Mouse (Mus musculus) left cerebral cortex, adult 2 months (tissue): Measurements from ENCODE around the gene Olfr875. TPM values are rescaled to one million over a fixed set of nuclear protein-coding genes. Genes with fewer than 3 reads are reported as not detected.
"Not testable (repeated sequence)": the region's sequence is repeated elsewhere in the genome, so short reads cannot be mapped to it uniquely, and the experiment has no call there.

Experiments used
- DNase-seq, 2 experiments: peaks; one replicate each; pipeline ENCODE4 v3.0.0; 2021 to 2022; ENCODE audit warnings: low spot score in 2 of 2, mixed read lengths in 1 of 2; ENCODE audit errors: extremely low spot score in 1 of 2
- H3K27ac ChIP-seq: fragments of 200-600 bp; 2 replicates; pipeline ENCODE4 v1.8.1; 2022
- H3K4me3 ChIP-seq: fragments of 200-600 bp; 2 replicates; pipeline ENCODE4 v1.8.1; 2022
- CTCF ChIP-seq: fragments of 200-600 bp; IDR thresholded peaks from 2 replicates; pipeline ENCODE4 v1.8.1; 2022; ENCODE audit warnings: antibody characterized with exemption, mild to moderate bottlenecking, moderate library complexity
- intact Hi-C: fragments of 180-260 bp; cut with DNase I; formaldehyde crosslinking; loops from one replicate; pipeline ENCODE4 v1.15.1; 2025
- long read RNA-seq, 2 experiments: library from polyadenylated mRNA; stranded (forward); transcript quantifications; one replicate each; pipeline ENCODE4 v2.0.0; 2021; ENCODE audit warnings: borderline mapping rate in 2 of 2
- total RNA-seq, 2 experiments: library from RNA; stranded (reverse); gene quantifications; 2 replicates each; pipeline ENCODE4 v1.2.3; 2021

The Olfr875 gene
- total RNA-seq = not detected
- long read RNA-seq, experiment 1 = 0 reads
- long read RNA-seq, experiment 2 = 0 reads

DNA sequence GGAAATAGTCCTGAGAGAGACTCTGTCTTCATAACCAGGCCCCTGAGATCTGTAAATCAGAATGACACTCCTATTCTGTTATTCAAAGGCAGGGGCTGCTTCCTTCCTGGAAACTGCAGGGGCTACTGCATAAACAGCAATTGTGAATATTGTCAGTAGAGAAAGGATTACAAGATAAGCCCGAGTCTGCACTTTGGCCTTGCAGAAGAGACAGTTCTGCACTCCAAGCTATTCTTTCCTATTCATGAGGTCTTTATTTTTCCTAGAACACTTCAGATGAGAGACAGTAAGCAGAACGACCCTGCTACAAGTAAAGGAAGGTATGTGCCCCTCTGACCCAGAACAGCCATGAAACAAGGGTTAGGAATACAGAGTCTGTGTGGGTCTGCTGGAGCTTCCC lies at the start of gene Olfr875:
Gene Olfr875 (plus strand): TSS at position 99 of the 400 bp plus-strand sequence.
- DNase-seq = no peak
- no peak within 1 kb of the TSS for H3K4me3 ChIP-seq
- intact Hi-C loops = no loop called here
- no peak for TF ChIP-seq CTCF
- H3K27ac ChIP-seq = no peak within 1 kb of the TSS

DNA sequence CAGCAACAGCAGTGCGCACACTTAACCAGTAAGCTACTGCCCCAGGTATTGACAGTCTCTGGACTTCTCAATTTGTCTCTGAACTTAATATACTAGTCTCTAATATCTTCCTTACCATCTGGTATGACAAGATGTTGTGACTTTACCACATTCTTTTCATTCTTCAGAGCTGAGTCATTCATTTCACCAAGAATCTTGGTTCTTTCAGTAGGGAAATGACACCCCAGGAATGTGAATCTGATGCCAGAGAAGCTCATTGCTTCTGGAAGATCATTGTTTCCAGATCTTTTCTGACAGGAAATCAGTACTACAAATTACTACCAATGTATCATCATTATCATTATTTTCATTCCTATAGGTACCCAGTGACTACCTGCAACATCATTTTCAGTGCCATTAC lies 37.3 kb upstream of the Olfr875 start:
- Histone ChIP-seq H3K4me3 (no peak overlapping the region), H3K27ac (no peak overlapping the region)
- intact Hi-C loops = no loop called here
- DNase-seq = no peak
- TF ChIP-seq CTCF = no peak

DNA sequence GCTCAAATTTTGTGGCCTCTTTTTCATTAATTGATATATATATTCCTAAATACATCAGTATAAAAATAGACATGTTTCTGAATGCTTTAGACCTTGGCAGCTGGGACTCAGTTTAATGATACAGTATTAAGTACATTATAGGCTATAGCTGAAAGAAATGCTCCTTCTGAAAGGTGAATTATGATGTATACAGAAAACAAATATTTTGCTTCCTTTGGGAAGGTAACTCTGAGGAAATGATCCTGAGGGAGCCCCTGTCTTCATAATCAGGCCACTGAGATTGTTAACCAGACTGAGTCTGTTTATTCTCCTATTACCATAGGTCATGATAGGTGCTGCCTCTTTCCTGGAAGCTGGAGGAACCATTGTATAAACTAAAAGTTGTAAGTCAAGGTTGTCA lies 26.9 kb upstream of the Olfr875 start, which contains the start of gene Olfr874:
Gene Olfr874 (plus strand): TSS at position 301 of the 400 bp plus-strand sequence.
- DNase-seq = no peak

DNA sequence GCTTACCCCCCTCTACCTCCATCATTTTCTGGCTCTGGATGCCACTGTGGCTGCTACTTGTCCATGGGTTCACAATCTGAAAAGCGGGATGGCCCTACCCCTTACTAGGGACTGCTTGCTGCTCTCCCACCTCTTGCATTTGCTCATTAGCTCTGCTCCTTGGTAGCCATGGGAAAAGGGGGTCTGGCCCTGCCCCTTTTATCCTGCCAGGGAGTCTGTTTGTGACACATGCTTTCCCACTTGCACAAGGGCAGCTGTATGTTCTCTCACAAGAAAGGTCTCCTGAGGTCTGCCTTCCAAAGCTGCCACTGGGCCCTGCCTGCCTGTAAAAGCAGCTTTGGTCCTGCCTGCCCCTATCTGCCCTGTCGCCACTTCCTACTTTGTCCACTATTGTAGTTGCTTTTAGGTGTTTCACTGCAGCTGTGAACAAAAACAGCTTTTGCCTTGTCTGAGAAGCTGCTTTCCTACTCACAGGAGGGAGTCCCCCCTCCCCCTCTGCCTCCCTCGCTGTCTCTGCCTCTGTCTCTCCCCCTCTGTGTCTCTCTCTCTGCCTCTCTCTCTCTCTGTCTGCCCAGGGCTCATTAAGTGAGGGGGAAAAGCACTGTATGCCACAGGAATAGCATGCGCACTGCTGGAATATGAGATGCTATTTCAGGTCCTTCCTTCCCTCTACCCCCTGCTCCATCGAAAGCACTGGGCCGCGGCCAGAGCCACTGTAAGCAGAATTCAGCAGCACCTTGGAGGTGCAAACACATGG lies 21.2 kb upstream of the Olfr875 start:
- TF ChIP-seq CTCF = no peak

More for the DNA sequence above, 26.9 kb upstream of the Olfr875 start, which contains the start of gene Olfr874:
- no peak within 1 kb of the TSS for H3K27ac ChIP-seq
- TF ChIP-seq CTCF = no peak
- no peak within 1 kb of the TSS for H3K4me3 ChIP-seq
- intact Hi-C loops = no loop called here

DNA sequence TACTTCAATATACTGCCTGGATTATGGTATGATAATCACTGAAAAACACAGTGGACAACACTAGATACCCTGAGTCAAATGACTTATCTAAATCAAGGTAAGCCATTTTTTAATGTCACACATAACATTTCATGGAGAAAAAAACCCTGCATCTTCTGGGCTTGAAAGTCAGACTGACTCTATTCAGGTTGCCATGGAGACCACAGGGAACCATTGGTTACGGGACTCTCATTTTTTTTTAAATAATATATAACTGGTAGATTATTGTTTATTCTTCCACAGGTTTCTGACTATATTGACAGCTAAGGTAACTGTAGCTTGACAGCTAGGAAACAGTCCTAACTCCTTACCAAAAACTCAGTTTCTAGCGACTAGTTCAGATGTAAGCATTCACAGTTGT lies 20.2 kb upstream of the Olfr875 start:
- DNase-seq = no peak
- Histone ChIP-seq H3K27ac (no peak overlapping the region), H3K4me3 (no peak overlapping the region)
- intact Hi-C loops = no loop called here
- no peak for TF ChIP-seq CTCF

More for the DNA sequence above, 21.2 kb upstream of the Olfr875 start:
- Histone ChIP-seq H3K4me3 (no peak overlapping the region), H3K27ac (peak overlapping the region; percentile 40; the same call in 1 of the 2 replicates)
- intact Hi-C loops = no loop called here
- peak; percentile 16 to 21 for DNase-seq

DNA sequence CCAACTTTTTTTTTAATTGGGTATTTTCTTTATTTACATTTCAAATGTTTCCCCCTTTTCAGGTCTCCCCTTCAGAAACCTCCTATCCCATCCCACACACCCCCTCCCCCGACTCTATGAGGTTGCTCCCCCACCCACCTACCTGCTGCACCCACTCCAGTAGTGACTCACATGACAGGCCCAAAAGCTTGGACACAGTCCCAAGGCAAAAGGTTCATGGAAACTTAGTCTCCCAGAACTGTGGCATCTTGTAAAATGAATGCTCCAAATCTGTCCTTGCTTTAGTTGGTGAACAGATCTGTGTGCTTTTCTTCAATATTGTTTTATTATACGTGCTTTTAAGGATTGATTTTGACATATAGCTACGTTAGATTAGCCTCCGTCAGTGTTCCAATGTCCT lies 19.7 kb upstream of the Olfr875 start:
- DNase-seq = no peak
- no peak overlapping the region for H3K4me3 ChIP-seq
- TF ChIP-seq CTCF = no peak
- intact Hi-C loops = no loop called here
- no peak overlapping the region for H3K27ac ChIP-seq

DNA sequence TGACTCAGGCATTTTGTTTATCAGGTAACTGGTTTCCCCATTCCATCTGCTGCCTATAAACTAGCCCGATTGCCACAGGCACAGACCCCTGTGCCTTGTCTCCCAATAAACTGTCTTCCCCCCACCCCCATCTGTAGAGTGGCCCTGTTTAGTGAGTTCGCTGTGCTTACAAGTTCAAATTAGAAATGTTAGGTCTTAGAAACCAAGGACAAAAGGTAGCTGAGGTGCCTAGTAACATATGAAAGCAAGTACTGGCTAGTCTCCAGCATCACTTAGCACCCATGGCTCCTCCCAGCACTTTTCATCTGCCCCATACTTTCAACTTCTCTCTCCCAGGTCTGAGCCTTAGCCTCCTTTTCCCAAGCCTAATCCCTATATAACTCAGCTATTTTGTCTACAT lies 9.9 kb upstream of the Olfr875 start:
- no peak overlapping the region for H3K27ac ChIP-seq
- intact Hi-C loops = no loop called here
- no peak overlapping the region for H3K4me3 ChIP-seq
- DNase-seq = no peak
- TF ChIP-seq CTCF = no peak

DNA sequence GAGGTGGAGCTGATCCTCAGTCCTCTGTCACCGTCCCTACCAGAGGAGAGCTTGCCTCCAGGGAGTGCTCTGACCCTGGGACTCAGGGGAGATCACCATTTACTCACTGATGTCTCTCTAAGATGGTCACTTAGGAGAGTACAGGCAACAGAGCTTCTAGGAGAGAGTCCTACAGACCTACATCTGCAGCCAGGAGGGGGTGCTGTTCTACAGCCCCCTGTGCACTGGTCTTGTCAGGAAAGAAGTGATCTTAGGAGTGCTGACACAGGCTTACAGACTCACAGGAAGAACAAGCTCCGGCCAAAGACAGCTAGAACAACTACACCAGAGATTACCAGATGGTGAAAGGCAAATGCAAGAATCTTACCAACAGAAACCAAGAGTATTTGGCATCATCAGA lies 9.1 kb upstream of the Olfr875 start:
- no peak overlapping the region for H3K4me3 ChIP-seq
- no peak overlapping the region for H3K27ac ChIP-seq
- intact Hi-C loops = no loop called here
- no peak for DNase-seq
- no peak; the same call in 1 of the 2 replicates for TF ChIP-seq CTCF

DNA sequence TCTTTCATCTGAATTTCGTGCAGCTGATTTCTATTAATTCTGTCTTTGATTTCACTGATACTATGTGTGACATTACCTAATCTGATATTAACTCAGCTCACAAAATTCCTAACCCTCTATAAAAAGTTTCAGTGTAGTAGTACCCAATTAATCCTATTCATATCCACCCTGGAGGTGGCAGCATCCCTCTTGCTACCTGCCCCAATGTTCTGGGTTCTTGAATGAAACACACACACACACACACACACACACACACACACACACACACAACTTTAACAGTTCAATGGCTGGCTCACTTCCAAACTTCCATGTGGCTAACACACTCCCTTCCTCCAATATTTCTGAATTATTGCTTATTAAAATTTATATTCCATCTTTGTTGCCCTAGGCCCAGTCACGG lies 996 bp upstream of the Olfr875 start:
- no peak for TF ChIP-seq CTCF
- DNase-seq = no peak
- intact Hi-C loops = no loop called here
- no peak overlapping the region for H3K4me3 ChIP-seq
- no peak overlapping the region for H3K27ac ChIP-seq

DNA sequence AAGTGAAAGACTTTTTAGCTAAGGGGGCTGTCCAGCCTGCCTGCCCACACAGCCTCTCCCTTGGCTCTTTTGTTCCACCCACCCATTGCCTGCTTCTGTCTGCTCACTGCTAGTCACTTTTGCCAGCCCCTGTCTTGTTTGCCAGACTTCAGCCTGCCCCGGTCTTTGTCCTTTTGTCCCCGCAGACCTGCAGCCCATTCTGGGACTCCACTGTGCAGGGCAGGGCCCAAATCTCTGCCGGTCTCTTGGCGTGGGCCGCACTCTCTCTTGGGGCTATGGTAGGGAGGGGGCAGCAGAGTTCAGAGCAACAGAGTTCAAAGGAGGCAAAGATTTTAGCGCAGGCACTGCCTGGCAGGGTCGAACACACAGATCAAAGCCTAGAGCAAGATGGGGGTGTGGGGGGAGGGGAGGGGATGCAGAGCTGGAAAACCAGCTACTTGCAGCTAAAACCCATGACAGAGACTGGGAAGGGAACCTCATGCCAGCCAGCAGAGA lies 11.2 kb downstream of the Olfr875 start:
- intact Hi-C loops = no loop called here
- Histone ChIP-seq H3K27ac (no peak overlapping the region), H3K4me3 (peak overlapping the region; percentile 17; the same call in 1 of the 2 replicates)
- no peak for TF ChIP-seq CTCF
- DNase-seq = peak in 1 of 2 experiments; percentile 11

DNA sequence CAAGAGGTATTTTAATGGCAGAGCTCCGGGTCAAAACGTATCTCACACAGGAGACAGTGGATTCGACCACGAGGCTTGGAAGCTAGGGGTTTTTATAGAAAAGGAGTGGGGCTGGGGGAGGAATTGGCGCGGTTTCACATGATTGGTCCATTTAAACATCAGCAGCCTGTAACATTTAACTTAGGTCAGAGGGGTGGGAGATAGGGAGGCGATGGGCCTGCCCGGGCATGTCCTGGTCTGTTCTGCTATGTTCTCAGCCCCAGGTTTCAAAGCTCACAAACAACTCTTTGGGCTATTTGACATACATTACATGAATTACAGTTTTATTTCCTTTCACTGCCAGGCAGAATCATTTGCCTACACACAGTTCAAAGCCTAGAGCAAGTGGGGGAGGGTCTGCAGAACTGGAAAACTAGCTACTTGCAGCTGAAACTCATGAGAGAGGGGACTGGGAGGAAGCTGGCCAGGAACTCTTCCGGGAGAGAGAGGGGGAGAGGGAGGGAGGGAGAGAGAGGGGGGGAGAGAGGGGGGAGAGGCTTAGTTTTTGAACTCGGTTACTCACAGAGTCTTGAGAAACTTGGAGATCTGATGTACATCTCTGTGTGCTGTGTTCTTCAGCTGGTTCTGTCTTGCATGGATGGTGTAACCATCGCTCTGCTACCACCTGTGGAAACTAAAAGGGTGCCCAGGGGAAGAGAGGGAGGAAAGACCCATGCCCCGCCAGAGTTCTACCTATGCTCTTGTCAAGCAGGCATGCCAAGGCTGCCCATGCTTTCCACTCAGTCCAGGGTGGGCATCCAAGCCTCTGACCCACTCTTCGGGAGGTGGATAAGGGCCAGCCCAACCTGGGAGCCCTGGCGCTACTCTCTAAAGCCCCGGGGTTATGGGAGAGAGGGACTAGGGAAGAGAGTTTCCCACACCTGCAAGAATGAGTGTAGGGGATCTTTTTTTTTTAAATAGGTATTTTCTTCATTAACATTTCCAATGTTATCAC lies 12.0 kb downstream of the Olfr875 start:
- DNase-seq, H3K27ac ChIP-seq, H3K4me3 ChIP-seq, intact Hi-C loops: not testable (repeated sequence)

DNA sequence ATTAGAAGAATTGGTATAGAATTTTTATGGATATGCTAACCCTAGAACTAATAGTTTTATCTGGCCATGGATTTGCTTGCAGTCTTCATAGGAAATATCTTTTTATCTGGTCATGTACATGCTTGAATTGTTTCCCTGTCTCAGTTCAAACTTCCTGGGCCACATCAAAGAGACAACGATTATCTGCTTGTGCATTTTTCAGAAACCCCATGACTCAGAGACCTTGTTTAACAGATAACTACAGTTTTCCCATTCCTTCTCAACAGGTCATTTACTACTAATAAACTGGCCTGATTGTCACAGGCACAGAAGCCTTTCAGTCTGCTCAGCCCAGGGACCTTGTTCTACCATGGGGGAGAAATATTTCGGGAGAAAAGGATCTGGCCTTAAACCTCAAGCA lies 14.8 kb downstream of the Olfr875 start:
- Histone ChIP-seq H3K4me3 (no peak overlapping the region), H3K27ac (no peak overlapping the region)
- intact Hi-C loops = no loop called here
- TF ChIP-seq CTCF = no peak
- no peak for DNase-seq
